Mouse (Mus musculus) B cell, adult (primary cell): ENCODE measurements around the gene Cebpe. TPM values are rescaled to one million over a fixed set of nuclear protein-coding genes. Genes with fewer than 3 reads are reported as not detected.

Source experiments
- total RNA-seq: library from RNA; stranded (reverse); gene quantifications from 4 replicates; pipeline ENCODE4 v1.2.4, GENCODE M21; 2023; ENCODE audit not compliant: inconsistent age

The Cebpe gene
- not detected in 4 replicates for total RNA-seq

DNA sequence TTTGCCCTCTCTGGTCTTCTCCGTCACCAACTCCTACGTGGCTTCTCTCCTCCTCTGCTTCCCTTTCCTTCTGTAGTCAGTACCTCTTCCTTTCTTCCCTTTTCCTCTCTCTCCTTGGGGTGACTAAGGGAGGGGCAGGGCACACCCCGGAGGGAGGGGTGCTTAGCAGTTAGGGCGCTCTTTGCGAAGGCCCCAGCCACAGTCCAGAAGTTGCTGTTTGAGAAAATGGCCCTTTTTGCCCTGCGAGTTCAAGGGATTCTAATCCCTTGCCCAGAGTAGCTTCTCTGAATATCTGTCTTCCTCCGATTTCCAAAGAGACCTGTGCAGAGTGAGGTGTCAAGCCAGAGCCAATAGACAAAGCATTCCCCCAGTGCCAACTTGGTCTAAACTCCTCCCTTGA is at the start of gene Cebpe:
TSS of gene Cebpe (minus strand) at position 101 of the 400 bp plus-strand sequence.

DNA sequence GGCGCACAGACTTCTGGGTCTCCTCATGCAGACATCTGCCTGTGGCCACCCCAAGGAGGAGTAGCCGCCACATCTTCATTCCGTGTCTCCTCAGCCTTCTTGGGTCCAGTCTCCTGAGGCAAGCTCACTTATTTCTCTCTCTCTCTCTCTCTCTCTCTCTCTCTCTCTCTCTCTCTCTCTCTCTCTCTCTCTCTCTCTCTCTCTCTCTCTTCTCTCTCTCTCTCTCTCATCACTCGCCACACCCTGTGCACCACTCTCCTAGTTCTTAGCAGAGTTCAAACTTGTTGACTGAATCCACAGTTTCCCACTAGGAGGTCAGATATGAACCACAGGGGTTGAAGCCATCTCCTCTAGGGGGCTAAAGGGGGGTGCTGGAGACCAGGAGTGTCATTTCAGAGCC is 13.2 kb downstream of the Cebpe start, which contains the start of gene Gm29776:
TSS of gene Gm29776 (minus strand) at position 101 of the 400 bp plus-strand sequence.

DNA sequence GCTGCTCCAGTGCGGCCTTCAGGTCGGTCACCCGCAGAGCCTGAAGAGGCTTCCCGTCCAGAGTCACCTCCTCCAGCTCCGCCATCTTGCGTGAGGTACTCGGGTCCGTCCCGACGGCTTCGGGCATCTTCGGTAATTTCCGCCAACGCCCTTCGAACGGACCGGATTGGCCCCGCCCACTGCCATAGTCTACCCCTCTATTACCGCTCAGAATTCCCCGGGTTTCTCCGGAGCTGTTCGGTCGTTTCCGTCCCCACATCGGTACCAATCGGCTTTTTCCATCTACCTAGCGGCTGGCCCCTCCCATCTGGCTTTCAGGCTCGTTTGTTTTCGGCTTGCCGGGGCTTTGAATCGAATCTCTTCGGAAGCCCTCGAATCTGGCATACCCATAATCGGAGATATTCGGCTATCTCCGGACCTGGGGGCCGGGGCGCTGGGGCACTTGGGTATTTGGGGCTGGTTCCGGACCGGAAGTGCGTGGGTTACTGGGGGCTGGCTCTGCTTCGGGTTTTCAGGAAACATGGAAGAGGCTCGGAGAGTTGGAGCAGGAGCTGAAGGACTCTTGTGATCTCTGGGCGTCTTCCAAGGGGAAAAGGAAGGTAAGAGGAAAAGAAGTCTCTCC is 25.3 kb downstream of the Cebpe start, which contains the start of gene Acin1:
TSS of gene Acin1 (minus strand) at position 410 of the 622 bp plus-strand sequence.

DNA sequence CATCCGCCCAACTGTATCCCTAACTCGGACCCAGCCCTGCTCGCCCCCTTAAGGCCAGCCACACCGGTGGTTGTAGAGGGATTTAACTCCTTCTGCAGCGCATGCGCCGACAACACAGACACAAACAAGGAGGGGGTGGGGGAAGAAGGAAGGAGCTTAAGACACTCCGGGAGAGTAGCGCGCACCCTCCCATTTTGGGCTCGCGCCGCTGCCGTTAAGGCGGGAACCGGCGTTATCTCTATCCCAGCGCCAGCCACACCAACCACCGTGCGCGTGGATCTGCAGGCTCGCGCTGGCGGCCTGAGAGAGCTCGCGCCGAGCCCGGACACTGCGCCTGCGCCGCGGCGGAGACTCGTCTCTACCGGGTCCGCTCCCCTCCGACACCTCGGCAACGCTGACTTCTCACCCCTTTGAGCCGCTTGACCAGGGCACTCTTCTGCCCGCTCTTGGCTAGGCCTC is 25.9 kb downstream of the Cebpe start, which contains the start of gene 1700123O20Rik:
TSS of gene 1700123O20Rik (plus strand) at position 154 of the 459 bp plus-strand sequence.

Other genes with a start within 250 kb of the Cebpe start
- 180 to 202 TPM (median 185 TPM) in 4 replicates for gene Lrp10, start 248.0 kb downstream of the Cebpe start, total RNA-seq
- gene Rem2, start 236.1 kb downstream of the Cebpe start, total RNA-seq = 1.1 to 2.1 TPM (median 1.4 TPM) in 4 replicates
- 31.8 to 42.2 TPM (median 34.2 TPM) in 4 replicates for gene Prmt5, start 194.6 kb downstream of the Cebpe start, total RNA-seq
- 10.7 to 13.0 TPM (median 12.2 TPM) in 4 replicates for gene Haus4, start 157.6 kb downstream of the Cebpe start, total RNA-seq
- 0.18 to 0.32 TPM in 2 of 4 replicates, not detected in the others for gene Ajuba, start 134.6 kb downstream of the Cebpe start, total RNA-seq
- gene 4931414P19Rik, start 106.2 kb downstream of the Cebpe start, total RNA-seq = 5.1 to 9.3 TPM (median 6.8 TPM) in 4 replicates
- gene Psmb5, start 94.2 kb downstream of the Cebpe start, total RNA-seq = 55.7 to 68.6 TPM (median 59.9 TPM) in 4 replicates
- gene Psmb11, start 90.7 kb downstream of the Cebpe start, total RNA-seq = not detected in 4 replicates
- not detected in 4 replicates for gene Gm17606, start 71.2 kb downstream of the Cebpe start, total RNA-seq
- gene Cdh24, start 70.8 kb downstream of the Cebpe start, total RNA-seq = 3.8 to 6.9 TPM (median 4.5 TPM) in 4 replicates
- 25.3 to 32.9 TPM (median 30.5 TPM) in 4 replicates for gene 1700123O20Rik, start 26.0 kb downstream of the Cebpe start, total RNA-seq
- 488 to 550 TPM (median 542 TPM) in 4 replicates for gene Acin1, start 25.2 kb downstream of the Cebpe start, total RNA-seq
- not detected in 4 replicates for gene Gm29776, start 13.3 kb downstream of the Cebpe start, total RNA-seq
- gene Slc7a8, start 69.8 kb upstream of the Cebpe start, total RNA-seq = 0.27 to 0.51 TPM (median 0.37 TPM) in 4 replicates
- gene Rnf212b, start 102.0 kb upstream of the Cebpe start, total RNA-seq = not detected in 4 replicates
- 4.9 to 10.9 TPM (median 7.9 TPM) in 4 replicates for gene Homez, start 158.8 kb upstream of the Cebpe start, total RNA-seq
- 2.1 to 3.8 TPM (median 2.4 TPM) in 4 replicates for gene Ppp1r3e, start 165.4 kb upstream of the Cebpe start, total RNA-seq
- gene Bcl2l2, start 171.2 kb upstream of the Cebpe start, total RNA-seq = 7.1 to 13.1 TPM (median 10.6 TPM) in 4 replicates
- 1.8 to 3.4 TPM (median 3.3 TPM) in 3 of 4 replicates, not detected in the other for gene Gm20521, start 171.3 kb upstream of the Cebpe start, total RNA-seq
- 262 to 290 TPM (median 280 TPM) in 4 replicates for gene Pabpn1, start 180.3 kb upstream of the Cebpe start, total RNA-seq
- 2.4 to 3.5 TPM (median 2.8 TPM) in 4 replicates for gene Slc22a17, start 201.0 kb upstream of the Cebpe start, total RNA-seq
- gene Efs, start 214.0 kb upstream of the Cebpe start, total RNA-seq = not detected in 4 replicates
- gene Il25, start 220.5 kb upstream of the Cebpe start, total RNA-seq = not detected in 4 replicates
- gene Cmtm5, start 224.1 kb upstream of the Cebpe start, total RNA-seq = not detected in 4 replicates